Mouse (Mus musculus): ENCODE data around the gene Stxbp1.

- TF ChIP-seq CTCF (IDR thresholded peaks at IDR 0.05; ENCODE audit: low read depth, low read length) (no peak), POLR2A (IDR thresholded peaks at IDR 0.05; ENCODE audit: insufficient read depth, low read length) (no peak), EP300 (IDR thresholded peaks at IDR 0.05; ENCODE audit: insufficient read depth, low read depth, low read length) (no peak)
Observed at GRCm38 (mm10) chr2:32855790-32856465, 8.9 kb upstream of the Stxbp1 start.

Data from ES-Bruce4 (cell line).